Mouse (Mus musculus): ENCODE measurements at regions not wholly inside any gene's neighbourhood (a gene's known extent, or its start where the extent isn't known, plus 50 kb on each side); places are given as distances from the start of the nearest gene placed in this dataset.

DNA sequence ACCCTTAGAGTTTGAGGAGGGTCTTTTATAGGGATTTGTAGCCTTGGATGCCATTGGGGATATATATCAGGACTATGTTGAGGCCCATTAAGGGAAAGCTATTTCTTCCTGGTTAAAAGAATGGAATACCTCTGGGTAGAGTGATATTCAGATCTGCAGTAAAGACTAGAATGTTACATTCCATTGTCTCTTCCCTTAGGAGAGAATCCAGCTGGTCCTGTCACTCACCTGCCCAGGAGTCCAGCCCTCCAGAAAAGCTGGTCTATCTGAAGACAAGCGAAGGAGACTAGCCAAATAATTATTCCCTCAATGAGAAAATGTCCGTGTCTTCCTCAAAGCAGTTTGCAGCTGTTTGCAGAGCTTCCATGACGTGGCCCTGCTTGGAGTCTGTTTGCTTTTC, 308.3 kb downstream of the Cog6 start:
- DNase-seq (ENCODE audit: extremely low spot score, low spot score): no peak

DNA sequence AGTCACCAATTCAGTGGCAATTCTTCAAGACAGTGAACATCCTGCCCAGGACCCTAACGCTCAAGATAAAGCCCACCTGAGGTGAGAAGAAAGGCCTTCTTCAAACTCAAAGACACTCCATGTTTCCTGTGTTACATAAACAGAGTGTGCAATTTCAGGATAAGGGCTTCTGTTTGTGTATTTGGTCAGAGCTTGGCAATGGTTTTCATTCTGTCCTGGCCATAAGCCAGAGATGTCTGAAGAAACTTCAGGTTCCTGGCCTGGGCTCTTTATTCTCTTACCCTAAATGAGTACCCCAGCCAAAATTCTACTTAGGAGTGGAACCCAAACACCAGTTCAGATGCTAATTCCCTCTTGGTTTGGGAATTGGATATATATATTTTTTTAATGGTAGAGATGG, 308.7 kb downstream of the Cog6 start:
- no peak for DNase-seq (ENCODE audit: extremely low spot score, low spot score)

GRCm38 (mm10) chr3:52706626-52707025, 310.4 kb downstream of the Cog6 start:
- no peak for DNase-seq (ENCODE audit: extremely low spot score, low spot score)

- no peak for DNase-seq (ENCODE audit: extremely low spot score, low spot score)
Observed at GRCm38 (mm10) chr3:52703751-52704150, 313.3 kb downstream of the Cog6 start.

DNA sequence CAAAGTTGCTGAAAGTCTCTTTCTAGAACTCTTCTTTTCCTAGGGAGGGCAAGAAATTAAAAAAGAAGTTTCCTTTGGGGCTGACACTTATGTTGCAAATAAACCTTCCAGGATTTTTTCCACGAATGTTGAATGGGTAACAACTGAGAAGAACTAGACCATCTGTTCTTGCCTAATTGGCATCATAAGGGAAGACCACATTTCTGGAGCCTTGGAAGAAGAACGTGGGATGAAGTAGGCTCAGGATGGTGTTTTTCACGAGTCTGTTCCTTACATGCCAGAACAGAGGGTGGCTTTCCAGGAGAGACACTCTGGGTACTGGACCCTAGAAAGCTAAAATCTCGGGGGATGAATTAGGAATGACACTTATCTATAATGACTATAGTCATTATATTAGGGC, 314.1 kb downstream of the Cog6 start:
- DNase-seq (ENCODE audit: extremely low spot score, low spot score): no peak

- no peak for DNase-seq (ENCODE audit: extremely low spot score, low spot score)
Observed at GRCm38 (mm10) chr3:52701601-52702000, 315.4 kb downstream of the Cog6 start.

- DNase-seq (ENCODE audit: extremely low spot score, low spot score): no peak
Observed at GRCm38 (mm10) chr3:52693813-52694212, 323.2 kb downstream of the Cog6 start.

- DNase-seq (ENCODE audit: extremely low spot score, low spot score): no peak
Observed at GRCm38 (mm10) chr3:52685434-52686181, 331.4 kb downstream of the Cog6 start.

DNA sequence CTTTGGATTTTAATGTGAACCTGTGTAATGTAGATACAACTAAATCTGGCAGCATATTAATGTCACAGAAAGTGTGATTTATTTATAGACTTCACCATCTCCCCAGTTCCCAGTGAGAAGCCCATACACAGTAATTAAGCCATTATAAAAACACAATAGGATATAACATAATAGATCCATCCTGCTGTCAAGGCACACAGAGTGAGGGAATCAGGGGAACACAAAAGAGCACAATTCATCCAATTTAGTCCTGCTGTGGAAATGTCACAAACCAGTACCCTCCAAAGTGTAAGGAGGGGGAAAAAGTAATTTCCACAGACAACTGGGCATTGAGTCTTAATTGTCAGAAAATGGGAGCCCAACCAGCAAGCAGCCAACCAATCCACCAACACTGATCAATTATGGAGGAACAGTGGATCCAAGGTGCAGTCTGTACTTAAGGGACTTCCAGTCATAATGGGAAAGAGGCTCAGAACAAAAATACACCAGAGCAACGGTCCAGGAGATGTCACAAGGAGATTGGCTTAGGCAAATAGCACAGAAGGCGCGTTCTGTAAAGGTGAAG, 336.1 kb downstream of the Cog6 start:
- no peak for DNase-seq (ENCODE audit: extremely low spot score, low spot score)

DNA sequence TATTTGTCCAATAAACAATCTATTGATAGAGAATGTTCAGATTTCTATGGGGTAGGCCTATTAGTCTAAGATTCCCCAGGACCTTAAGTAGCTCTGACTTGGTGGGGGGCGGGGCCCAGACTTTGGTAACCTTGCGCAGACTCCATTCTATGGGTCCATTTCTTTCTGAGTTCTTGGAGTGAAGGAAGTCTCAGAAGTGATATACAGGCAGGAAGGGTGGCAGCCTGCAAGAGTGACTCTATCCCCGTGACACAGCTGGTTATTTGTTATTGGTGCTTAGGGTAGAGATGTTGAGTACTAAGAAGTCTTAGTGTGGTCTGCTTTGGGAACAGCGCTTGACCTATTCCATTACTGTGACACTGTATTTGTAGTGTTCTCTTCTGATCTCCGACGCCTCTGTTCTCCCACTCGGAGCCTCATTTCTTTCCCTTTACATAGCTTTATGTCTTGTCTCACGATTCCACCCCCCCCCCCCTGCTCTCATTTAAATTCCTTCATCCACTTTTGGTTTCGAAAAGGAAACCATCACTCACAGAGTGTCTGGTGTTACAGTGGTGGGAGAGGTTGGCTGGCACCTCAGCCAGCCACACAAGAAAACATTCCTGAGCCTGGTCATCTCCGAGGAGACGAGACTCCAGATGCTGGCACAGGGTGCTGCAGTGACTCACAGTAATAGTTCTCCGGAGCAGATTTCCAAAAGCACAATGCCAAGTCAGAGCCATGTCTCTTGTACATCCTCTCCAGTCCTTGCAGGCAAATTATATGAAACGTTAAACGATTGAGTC, 340.0 kb downstream of the Cog6 start:
- no peak for DNase-seq (ENCODE audit: extremely low spot score, low spot score)

DNA sequence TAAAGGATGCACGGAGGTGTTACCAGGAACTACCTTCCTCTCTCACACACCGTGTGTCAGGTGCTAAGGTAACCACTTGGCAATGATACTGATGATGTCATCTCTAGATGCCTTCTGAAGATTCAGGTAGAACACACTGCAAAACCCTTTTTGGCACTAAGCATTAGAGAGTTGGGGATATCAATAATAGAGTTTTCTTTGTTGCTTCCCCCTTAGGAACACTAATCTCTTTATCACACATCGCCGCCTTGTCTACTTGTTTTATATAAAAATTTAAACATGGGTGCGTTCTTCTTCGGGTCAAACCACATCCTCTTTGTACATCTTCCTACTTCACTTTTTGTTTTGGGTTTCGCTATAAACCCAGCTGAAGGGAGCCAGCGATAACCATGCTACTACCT, 346.4 kb downstream of the Cog6 start:
- no peak for DNase-seq (ENCODE audit: extremely low spot score, low spot score)

GRCm38 (mm10) chr3:52663161-52663602, 353.9 kb downstream of the Cog6 start:
- no peak for DNase-seq (ENCODE audit: extremely low spot score, low spot score)

GRCm38 (mm10) chr3:52662164-52662908, 354.7 kb downstream of the Cog6 start:
- no peak for DNase-seq (ENCODE audit: extremely low spot score, low spot score)

DNA sequence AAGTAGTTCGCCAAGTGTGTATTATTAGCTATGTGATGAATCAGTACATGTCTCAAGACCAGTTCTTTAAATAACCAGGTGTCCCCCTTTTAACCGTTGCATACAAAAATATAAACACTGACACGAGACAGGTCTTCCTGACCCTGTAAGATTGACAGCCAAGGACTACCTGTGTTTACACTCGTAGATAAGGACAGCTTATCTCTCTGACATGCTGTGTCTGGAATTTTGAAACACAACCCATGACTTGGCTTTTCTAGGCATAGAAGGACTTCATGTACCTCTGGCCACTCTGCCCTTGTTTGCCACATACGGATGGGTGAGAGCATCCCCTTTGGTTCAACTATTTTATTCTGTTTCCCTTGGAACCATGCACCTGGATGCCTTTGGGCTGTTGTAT, 364.0 kb downstream of the Cog6 start:
- DNase-seq (ENCODE audit: extremely low spot score, low spot score): no peak

DNA sequence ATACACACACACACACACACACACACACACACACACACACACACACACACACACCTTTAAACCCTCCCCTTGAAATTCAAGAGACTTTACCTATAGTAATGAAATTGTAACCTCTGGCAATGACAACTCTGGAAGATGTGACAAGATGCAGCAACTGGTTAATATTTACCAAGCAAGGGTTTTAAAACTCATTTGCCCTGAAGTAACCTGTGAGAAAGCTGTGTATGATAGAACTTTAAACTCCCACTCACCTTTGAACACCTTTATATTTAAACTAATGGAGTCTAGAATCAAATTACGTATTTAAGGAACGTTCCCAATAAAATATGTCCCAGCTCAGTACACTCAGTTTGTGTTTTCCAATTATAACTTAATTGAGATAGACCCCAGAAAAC, 364.6 kb downstream of the Cog6 start:
- DNase-seq (ENCODE audit: extremely low spot score, low spot score): no peak

DNA sequence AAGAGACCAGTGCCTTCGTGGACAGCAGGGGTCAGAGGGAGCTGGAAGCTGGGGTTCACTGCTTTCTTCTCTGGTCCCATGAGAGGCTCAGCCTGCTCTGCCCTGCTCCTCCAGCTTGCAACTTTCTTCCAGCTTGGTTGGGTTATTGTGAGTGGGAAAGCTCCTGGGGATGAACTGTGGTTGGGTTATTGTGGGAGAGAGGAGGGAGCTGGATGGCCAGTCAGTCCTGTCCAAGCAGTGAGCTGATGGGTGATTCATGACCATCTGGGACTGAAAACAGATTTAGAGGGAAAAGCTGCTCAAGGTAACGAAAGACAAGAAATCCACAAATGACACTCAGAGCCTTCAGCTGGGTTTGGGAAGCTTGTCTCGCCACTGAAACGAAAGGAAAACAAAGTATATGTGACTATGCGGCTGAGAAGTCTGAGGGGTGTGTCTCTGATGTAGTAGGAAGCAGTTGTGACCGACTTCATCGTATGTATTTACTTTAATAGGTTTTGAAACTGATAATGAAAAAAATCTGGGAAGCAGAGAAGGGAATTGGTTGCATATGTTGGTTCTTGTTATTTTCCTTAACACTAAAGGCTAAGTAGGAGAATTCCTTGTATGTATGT, 365.1 kb downstream of the Cog6 start:
- no peak for DNase-seq (ENCODE audit: extremely low spot score, low spot score)

DNA sequence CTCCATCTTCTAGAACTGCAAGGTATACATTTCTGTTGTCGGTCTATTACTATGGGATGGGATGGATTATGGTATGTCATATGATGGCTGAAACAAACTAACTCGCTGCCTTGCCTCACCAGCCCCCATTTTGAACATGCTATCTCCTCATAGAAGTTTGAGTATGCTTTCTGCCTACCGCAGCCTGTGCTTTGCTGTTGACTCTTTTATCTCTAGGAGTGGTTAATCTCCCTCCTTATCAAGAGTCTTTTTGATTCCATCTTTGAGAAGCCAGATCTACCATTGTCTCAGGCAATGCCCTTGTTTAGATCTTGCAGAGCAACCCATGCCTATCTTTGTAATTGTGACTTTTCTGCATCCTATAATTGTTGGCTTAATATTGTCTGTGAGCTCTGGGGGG, 367.0 kb downstream of the Cog6 start:
- no peak for DNase-seq (ENCODE audit: extremely low spot score, low spot score)

- no peak for DNase-seq (ENCODE audit: extremely low spot score, low spot score)
Observed at GRCm38 (mm10) chr3:52648836-52649500, 368.1 kb downstream of the Cog6 start.

- DNase-seq (ENCODE audit: extremely low spot score, low spot score): no peak
Observed at GRCm38 (mm10) chr3:52647900-52648299, 369.1 kb downstream of the Cog6 start.

GRCm38 (mm10) chr3:52647161-52647692, 369.8 kb downstream of the Cog6 start:
- DNase-seq (ENCODE audit: extremely low spot score, low spot score): no peak

GRCm38 (mm10) chr3:52645156-52645555, 371.9 kb downstream of the Cog6 start:
- DNase-seq (ENCODE audit: extremely low spot score, low spot score): no peak
